Mouse (Mus musculus) brain, embryonic 14.5 days (tissue): ENCODE measurements around the gene Fam83f.

Source experiments
- CTCF ChIP-seq: fragments of 200-500 bp; IDR thresholded peaks from 2 replicates; pipeline ENCODE4 v1.5.1; 2012; ENCODE audit warnings: inconsistent platforms, mild to moderate bottlenecking, moderate library complexity, borderline replicate concordance; ENCODE audit not compliant: insufficient read depth, insufficient read length; ENCODE audit errors: extremely low read depth
- POLR2A ChIP-seq: fragments of 200-500 bp; IDR thresholded peaks from 2 replicates; pipeline ENCODE4 v1.6.1; 2012; ENCODE audit warnings: mild to moderate bottlenecking, inconsistent platforms, borderline replicate concordance; ENCODE audit not compliant: poor library complexity, insufficient read depth, insufficient read length, severe bottlenecking; ENCODE audit errors: extremely low read depth

GRCm38 (mm10) chr15:80716631-80717135 is 45.0 kb downstream of the Fam83f start:
- TF ChIP-seq POLR2A, result no peak
- no peak for TF ChIP-seq CTCF
